Mouse (Mus musculus): ENCODE data around the gene Cers6.
A peak's percentile ranks its signal among the peaks of the same experiment; 100 is the strongest.

Cers6 gene

GRCm38 (mm10) chr2:69132488-69133040, 271.3 kb downstream of the Cers6 start:
- no peak for TF ChIP-seq GATA4 (IDR thresholded peaks at IDR 0.05; ENCODE audit: insufficient replicate concordance, low read length)

GRCm38 (mm10) chr2:69134186-69134585, 272.9 kb downstream of the Cers6 start:
- no peak for TF ChIP-seq GATA4 (IDR thresholded peaks at IDR 0.05; ENCODE audit: insufficient replicate concordance, low read length)

- TF ChIP-seq GATA4 (IDR thresholded peaks at IDR 0.05; ENCODE audit: insufficient replicate concordance, low read length) = peak; percentile 47; the same call in 1 of the 2 replicates
Observed at GRCm38 (mm10) chr2:69134937-69135336, 273.7 kb downstream of the Cers6 start.

GRCm38 (mm10) chr2:69135661-69136576, 274.7 kb downstream of the Cers6 start, which contains the start of gene Nostrin:
Gene Nostrin, plus strand, starts transcription at chr2:69135800.
- TF ChIP-seq GATA4 (IDR thresholded peaks at IDR 0.05; ENCODE audit: insufficient replicate concordance, low read length) = peak; percentile 34; the same call in 1 of the 2 replicates

GRCm38 (mm10) chr2:69137406-69138084, 276.3 kb downstream of the Cers6 start:
- peak; percentile 54; the same call in 1 of the 2 replicates for TF ChIP-seq GATA4 (IDR thresholded peaks at IDR 0.05; ENCODE audit: insufficient replicate concordance, low read length)

- no peak for TF ChIP-seq GATA4 (IDR thresholded peaks at IDR 0.05; ENCODE audit: insufficient replicate concordance, low read length)
Observed at GRCm38 (mm10) chr2:69138759-69139158, 277.5 kb downstream of the Cers6 start.

- no peak; the same call in 1 of the 2 replicates for TF ChIP-seq GATA4 (IDR thresholded peaks at IDR 0.05; ENCODE audit: insufficient replicate concordance, low read length)
Observed at GRCm38 (mm10) chr2:69140215-69140614, 279.0 kb downstream of the Cers6 start.

GRCm38 (mm10) chr2:69140816-69141215, 279.6 kb downstream of the Cers6 start:
- no peak for TF ChIP-seq GATA4 (IDR thresholded peaks at IDR 0.05; ENCODE audit: insufficient replicate concordance, low read length)

- TF ChIP-seq GATA4 (IDR thresholded peaks at IDR 0.05; ENCODE audit: insufficient replicate concordance, low read length) = no peak
Observed at GRCm38 (mm10) chr2:69148691-69149090, 287.4 kb downstream of the Cers6 start.

GRCm38 (mm10) chr2:69149154-69149553, 287.9 kb downstream of the Cers6 start:
- TF ChIP-seq GATA4 (IDR thresholded peaks at IDR 0.05; ENCODE audit: insufficient replicate concordance, low read length) = no peak

- no peak for TF ChIP-seq GATA4 (IDR thresholded peaks at IDR 0.05; ENCODE audit: insufficient replicate concordance, low read length)
Observed at GRCm38 (mm10) chr2:69150841-69151240, 289.6 kb downstream of the Cers6 start.

GRCm38 (mm10) chr2:69155861-69156260, 294.6 kb downstream of the Cers6 start:
- TF ChIP-seq GATA4 (IDR thresholded peaks at IDR 0.05; ENCODE audit: insufficient replicate concordance, low read length) = no peak

GRCm38 (mm10) chr2:69156283-69156682, 295.0 kb downstream of the Cers6 start:
- no peak for TF ChIP-seq GATA4 (IDR thresholded peaks at IDR 0.05; ENCODE audit: insufficient replicate concordance, low read length)

- no peak for TF ChIP-seq GATA4 (IDR thresholded peaks at IDR 0.05; ENCODE audit: insufficient replicate concordance, low read length)
Observed at GRCm38 (mm10) chr2:69158907-69159306, 297.7 kb downstream of the Cers6 start.

All from liver, adult (tissue).